Mouse (Mus musculus) layer of hippocampus, adult 8-10 months (tissue): Measurements from ENCODE around the gene Mrgprg. TPM values are rescaled to one million over a fixed set of nuclear protein-coding genes. Genes with fewer than 3 reads are reported as not detected.

ENCODE experiments used
- DNase-seq, 2 experiments: peaks; one replicate each; pipeline ENCODE4 v3.0.0; 2022; ENCODE audit warnings: low spot score in 2 of 2
- total RNA-seq, 4 experiments: library from RNA; stranded (reverse); gene quantifications; 2 replicates each; pipeline ENCODE4 v1.2.4; 2022

The Mrgprg gene
- total RNA-seq, 4 experiments from 2014 or later, result not detected

DNA sequence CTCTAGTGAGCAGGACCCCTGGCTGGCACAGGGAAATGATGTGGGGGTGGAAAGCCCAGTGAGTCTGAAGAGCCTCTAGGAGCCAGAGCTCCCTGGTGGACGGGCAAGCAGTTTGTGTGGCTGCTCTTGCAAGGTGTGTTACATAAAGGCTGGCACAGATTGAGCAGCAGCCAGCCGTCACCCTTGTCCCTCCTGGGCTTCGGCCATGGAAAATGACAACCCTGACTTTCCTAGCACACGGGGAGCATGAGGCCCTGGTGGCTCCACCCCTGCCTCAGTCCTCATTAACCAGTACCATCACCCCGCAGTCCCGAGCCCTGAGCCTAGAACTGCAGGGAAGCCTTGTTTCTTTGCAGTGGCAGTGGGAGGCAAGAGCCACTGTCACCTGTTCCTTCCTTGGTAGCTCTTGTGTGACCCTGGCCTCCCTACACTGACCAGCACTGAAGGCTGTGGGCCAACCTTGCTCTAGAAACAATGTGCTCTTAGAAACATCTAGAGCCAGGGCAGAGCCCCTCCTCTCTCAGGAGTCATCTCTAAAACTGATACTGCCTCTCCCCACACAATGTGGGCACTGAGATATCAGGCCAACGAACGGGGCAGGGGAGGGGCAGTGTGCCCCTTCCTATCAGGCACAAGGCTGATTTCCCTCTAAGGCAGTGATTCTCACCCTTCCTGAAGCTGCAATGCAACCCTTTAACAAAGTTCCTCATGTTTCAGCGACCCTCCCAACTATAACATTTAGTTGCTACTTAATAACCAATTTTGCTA lies 11.3 kb downstream of the Mrgprg start:
- no peak for DNase-seq

DNA sequence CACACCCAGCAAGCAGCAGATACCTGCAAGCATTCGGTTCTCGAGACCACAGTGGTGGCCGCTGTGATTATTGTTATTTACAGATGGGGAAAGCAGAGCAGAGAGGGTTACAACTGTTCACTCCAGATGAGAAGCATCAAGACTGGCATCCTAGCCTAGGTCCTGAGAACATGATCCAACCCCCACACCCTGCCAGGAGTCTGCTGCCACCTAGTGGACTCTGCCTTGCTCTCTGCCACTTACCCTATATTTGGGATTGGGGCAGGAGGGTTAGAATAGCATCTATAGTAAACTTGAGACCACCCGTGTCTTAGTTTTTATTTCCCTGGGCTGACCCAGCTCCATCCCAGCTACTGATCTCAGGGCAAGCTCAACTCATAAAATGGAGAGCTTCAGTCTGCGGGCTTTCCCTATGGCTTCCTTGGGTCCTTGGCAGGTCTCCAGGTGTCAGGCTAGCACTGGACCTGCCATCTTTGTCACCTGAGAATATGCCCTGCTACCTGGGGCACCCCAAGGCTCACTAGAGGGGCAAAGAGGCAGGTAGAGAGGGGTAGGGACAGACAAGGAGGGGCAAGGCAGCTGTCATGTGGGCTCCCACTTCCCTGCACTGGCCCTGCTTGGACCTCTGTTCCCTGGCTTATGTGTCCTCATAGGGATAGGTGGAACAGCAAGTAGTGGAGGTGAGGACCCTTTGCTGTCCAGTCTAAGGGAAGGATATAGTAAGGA lies 12.6 kb downstream of the Mrgprg start:
- DNase-seq, result no peak

DNA sequence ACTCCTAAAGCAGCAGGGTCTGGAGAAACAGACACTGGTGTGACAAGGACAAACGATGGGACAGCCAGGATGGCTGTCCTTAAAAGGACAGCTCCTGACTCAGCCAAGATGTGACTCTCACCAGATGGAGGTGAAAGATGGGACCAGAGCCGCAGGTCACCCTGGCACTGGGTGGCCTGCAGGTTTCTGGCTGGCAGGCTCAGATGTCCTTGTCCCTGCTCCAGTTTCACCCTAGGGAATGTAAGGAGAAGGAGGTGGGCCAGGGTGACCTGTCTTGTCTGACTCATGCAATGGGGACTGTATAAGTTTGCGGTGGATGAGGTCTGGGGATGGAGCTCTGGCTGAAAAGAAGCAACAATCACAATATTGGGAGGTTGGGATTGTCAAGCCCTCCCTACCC lies 14.2 kb downstream of the Mrgprg start:
- DNase-seq, result no peak

DNA sequence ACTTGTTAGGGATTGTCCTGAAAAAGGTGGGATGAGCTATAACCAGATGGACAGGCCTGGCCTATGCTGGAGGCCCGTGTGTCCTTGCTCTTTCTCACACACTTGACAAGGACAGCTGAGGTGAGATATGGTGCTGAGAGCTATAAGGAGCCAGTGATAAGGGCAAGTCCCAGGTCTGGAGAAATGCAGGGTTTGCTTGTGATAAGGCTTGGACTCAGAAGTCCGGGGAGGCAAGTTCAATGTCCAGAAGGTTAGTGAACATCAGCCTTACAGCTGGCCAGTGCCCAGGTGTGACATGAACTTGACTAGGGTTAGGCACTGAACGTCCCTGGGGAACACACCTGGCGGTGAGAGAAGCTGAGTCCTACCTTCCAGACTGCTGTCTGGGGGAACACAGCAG lies 14.7 kb downstream of the Mrgprg start:
- DNase-seq, result no peak

DNA sequence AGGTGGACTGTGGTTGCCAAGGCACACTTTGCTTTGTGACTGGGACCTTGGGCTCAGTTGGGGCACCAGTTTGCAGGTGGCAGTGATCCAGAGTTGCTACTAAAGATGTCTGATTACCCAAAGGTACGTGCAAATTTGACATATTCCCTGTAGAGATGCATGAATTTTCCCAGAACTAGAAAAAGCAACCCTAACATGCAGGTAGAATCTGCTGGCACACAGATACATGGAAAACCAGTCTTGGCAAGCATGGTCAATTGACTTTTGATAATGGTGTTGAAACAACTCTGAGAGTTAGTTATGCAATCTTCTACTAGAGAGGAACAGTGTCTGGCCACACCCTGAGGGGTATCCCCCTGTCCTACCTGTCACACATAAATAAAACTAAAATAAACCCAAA lies 15.4 kb downstream of the Mrgprg start:
- DNase-seq, result no peak

DNA sequence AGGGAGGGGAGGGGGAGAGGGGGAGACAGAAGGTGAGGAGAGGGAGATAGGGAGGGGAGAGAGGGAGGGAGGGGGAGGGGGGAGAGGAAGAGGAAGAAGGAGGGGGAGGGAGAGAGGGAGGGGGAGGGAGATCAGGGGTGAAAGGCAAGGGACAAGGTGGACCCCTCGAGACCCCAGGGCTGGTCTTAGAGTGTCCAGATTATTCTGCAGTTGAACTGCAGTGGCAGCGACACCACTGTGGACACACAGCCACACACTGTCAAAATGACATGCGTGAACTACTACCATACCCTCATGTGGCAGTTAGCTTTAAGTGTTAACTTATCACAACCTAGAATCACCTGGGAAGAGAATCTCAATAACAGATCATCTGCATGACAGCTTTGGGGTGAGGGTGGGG lies 17.7 kb downstream of the Mrgprg start:
- DNase-seq, result no peak

DNA sequence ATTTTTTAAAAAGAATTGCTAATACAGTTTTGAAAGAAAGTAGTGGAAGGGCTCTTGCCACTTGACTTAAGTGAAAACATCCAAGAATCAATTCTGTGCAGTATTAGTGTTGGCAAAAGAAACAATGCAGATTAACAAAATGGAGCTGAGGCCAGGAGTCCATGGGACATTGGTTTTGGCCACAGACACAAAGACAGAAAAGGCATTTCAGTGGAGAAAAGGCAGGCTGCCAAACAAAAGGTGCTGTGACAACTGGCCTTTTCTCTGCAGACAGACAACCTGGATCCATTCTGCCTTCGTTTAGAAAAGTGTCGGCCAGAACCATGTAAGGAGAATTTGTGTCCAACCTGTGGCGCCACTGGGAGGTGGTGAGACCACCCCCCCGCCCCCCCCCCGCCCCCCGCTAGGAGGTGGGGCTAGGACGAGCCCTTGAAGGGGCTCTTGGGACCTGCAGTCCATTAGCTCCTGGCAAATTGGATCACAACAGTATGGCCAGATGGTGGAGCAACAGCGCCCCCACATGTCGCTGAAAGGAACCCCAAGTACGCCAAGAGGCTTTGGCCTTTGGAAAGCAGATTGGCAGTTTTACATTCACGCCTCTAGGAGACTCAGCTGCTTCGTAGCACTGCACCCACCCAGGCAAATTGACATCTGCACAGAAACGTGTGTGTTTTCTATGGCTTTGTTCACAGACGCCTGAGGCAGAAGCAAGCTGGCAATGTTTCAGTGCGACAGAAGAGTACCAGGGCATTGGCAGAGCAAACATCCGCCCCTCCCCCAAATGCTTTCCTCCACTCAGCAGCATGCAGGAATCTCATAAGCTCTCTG lies 18.5 kb downstream of the Mrgprg start:
- peak; percentile 88 to 92 for DNase-seq

DNA sequence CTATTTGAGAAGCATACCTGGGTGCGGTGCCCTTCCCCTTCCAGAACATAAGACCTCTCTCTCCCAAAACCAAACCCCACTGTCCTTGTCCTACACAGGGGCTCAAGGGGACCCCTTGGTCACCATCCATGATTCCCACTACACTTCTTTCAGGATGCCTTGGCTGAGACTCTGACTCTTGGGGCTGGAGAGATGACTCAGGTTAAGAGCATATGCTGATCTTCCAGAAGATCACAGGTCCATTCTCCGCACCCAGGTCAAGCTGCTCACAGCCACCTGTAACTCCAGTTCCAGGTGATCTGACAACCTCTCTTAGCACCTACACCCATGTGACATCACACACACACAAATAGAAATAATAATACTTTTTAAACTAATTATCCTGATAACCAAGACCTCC lies 26.1 kb downstream of the Mrgprg start:
- DNase-seq, result no peak

DNA sequence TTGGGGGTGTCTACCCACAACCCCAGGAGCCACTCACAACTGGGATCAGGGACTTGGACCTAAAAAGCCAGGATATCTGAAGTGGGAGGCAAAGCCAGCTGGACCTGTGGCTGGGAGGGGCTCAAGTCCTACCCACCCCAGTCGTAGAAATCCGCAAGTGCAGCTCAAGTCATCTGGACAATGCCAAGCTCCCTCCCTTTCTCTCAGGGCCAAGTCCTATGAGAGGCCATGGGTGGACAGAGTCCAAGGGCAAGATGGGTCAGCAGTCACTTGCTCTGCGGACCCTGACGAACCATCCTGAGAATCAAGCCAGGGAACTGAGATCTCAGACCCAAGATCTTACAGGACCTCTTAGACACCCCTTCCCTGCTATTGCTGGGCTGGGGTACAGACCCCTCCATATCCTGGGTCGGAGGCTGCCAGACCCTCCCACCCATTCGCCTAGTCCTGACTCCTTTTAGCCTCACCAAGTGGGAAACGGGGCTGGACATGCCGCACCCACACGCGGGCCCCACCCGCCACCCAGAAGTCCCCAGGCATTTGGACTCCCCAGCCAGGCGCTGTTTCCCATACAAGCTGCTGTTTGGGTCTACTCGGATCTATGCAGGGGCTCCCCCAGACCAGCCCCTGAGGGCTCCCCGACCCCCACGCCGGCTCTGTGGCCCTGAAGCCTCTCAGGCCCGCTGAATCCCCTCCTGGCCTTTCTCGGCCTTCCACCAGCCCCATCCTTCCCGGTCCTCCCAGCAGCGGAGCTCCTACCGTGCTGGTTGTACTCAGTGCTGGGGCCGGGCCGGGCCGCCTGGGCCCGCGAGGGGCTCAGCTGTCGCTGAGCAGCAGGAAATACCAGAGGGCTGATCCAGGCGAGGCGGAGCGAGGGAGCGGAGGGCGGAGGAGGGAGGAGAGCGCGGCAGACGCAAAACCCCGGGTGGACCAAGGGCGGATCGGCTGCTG lies 27.0 kb downstream of the Mrgprg start:
- DNase-seq, result peak; percentile 64 to 73

DNA sequence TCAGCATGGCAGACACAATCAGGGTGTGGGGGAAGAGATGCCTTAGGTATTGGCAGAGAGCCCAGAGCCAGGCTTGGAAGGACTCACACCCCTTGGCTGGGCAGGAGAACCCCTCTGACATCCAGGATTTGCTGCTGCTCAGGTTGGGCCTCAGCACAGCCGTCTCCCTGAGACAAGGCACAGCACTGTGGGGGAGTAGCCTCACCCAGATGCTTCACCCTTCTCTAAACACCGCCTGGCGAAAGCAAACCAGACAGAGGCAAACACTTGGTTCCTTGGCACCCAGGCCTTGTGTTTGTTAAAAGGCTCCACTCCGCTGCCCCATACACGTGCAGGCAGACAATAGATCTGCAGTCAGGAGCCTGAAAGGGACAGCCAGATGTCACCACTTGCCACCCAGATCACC lies 28.2 kb downstream of the Mrgprg start:
- DNase-seq, result no peak

DNA sequence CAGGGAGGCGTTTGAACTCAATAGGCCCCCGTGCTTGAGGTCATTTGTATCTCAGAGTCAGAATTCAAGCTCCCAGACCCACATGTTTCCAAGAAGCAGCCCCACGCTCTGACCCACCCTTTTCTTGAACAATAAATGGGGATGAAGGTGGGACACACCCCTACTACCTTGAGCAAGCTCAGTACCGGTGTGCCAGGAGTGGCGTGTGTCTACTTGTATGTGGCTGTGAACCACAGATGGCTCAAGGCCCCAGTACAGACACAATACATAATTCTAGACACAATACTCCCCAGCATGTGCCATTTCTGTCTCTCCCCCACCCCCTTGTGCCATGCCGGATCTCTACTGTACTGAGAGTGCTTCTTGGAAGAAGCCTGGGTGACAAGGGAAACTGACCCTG lies 28.6 kb downstream of the Mrgprg start:
- DNase-seq, result no peak

DNA sequence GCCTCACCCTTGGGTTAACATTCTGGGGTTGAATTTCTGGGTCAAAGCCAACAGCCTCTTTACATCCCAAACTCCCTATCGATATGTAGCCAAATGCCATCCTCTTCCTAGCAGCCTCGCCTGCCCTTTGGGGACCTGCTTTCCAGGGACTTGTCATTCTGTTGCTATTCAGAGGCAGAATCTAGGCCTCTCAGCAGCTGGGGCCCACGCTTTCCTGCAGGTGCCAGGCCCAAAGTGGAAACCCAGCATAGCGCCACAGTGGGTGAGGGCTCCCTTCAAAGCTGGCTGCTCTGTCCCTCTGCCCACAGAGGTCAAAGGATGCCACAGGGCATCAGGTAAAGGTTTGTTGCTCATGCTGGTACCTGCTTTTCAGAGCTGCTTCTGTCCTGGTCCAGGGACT lies 33.0 kb downstream of the Mrgprg start:
- no peak for DNase-seq

DNA sequence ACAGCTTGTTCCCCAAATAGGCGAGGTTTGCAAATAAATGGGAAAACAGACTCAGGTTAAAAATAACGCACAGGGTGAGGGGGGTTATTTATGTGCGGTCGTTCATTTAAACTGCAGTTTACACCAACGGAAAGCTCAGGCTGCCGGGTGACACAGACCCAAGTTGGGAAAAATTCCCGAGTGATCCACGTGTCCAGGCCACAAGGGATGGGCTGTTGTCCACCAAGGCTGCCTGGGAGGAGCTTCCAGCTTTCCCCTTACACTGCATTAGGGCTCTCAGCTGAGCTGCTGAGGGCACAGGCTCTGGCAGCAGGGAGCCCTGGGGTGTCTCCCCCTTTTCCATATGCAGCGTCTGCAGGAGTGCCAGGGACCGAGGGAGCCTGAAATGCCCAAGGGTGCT lies 36.9 kb downstream of the Mrgprg start:
- DNase-seq, result no peak

DNA sequence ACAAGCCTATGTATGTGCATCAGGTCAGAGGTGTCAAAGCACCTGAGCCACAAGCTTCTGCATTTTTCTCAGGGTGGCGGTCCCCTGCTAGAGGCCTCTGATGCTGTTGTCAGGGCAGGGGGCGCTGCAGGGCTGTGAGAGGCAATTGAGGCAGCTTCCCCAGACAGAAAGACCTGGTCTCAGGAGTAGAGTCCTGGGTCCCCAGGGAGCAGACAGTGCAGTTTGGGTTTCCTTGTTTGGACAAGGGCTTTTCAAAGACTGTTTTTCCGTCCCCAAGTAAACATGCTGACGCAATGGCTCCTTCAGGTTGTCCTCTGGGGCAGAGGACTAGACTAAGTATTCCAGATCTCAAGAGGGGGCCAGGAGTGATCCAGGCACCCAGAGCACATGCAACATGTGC lies 40.4 kb downstream of the Mrgprg start:
- DNase-seq, result no peak

DNA sequence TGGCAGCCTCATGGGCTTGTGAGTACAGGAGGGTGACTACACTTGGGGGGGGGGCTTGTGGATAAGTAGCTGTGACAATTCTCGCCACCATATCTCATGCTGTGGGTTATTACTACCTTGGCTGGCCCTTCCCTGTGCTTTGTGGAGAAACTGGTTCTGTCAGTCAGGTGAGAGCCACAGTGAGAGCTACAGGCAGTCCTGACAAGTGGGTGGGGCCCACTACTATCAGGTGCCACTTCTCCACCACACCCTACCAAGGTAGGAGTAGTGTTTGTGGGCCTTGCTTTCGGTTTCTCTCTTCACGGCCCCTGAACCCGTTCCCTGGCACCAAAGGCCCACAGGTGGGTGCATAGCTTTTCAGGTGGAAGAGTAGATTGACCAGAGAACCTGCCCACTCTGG lies 43.0 kb downstream of the Mrgprg start:
- no peak for DNase-seq

DNA sequence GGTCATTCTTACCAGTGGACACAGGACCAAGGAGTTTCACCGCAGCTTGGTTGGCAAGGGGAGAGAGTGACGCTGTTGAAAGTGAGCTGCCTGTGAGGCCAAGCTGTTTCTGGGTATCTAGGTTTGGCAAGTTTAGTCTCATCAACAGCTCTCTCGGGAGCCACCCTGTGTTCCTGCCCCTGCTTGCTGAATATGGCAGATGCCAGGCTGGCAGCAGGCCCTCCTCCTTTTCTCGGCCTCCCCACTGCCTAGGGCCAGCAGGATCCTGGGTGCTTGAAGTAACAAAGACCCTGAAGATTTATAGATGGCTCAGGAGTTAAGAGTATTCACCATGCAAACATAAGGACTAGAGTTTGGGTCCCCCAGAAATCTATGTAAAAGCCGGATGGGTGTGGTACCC lies 44.1 kb downstream of the Mrgprg start:
- peak; percentile 34 to 44 for DNase-seq

DNA sequence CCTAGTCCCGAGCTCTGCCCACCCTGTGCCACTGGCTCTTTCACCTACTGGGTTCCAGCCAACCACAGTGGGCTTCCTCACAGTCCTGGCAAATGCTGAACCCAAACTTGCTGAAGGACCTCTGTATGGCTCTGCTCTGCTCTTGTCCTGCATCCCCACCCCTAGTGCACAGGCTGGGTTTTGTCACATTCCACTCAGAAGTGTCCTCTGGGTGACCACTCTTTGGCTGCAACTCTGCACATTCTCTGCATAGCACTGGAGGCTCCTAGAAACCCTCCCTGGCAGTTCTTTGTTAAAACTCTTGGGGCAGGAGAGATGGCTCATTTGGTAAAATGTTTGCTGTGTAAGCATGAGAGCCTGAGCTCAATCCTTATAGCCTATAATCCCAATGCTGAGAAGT lies 49.0 kb downstream of the Mrgprg start:
- no peak for DNase-seq
